Mouse (Mus musculus) c-Kit-positive CD71-negative TER-119-negative erythroid progenitor cells, embryonic 14.5 days (primary cell): ENCODE data around the gene Ttf2.

ENCODE experiments used
- DNase-seq: peaks from one replicate; pipeline ENCODE4 v3.0.0-alpha.2; 2013; ENCODE audit warnings: low read depth

Gene Ttf2

DNA sequence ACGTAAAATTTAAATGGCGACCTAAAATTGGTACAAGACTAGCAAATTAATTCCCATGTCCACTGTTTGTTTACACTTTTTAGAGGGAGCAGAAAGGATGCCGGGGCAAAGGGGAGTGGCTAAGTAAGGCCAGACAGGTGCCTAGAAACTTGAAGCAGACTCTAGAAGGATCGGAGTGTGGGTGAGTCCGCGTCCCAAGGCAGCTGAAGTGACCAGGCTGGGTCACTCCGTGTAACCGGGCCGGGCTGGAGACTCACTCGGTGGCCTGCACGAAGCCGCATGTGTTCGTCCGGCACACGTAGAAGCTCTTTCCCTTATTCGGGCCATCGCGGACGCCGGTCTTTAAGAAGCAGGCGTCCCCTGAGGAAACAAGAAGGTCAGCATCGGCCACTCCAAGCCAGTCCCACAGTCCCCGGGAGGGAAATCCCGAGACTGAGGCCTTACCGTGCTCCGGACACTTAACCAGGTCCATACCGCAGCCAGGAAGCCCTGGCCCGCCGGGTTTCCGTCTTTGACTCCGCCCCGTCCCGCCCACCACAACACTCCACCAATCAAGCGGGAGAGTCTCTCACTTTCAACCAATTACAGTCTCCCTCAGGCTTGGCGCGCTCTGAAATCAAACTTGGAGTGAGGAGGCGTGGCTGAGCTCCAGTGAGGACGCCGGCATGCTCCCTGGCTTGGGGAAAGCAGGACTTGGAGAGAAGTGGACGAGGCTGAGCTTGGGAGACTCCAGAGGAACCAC, at the start of gene Ttf2:
Gene Ttf2 (minus strand): TSS at position 488 of the 742 bp plus-strand sequence.
- peak; percentile 87 for DNase-seq

GRCm38 (mm10) chr3:101018494-101018893, 49.0 kb upstream of the Ttf2 start:
- DNase-seq = no peak

DNA sequence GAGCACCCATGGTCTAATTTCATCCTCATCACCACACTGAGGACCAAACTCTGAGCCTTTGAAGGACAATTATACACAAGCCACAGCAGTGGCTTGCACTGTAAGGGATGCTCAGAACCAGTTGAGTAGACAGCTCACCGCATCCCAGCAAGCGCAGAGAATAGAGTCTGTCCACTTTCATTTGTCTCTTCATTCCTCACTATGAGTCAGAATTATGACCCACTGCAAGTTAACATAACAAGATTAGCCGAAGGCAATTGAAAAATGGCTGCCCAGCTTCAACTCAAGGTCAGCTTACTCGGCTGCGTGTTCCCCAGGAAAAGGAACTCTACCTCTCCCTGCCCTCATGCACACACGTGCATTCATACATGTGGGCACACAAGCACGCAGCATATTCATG, 46.6 kb upstream of the Ttf2 start:
- no peak for DNase-seq

DNA sequence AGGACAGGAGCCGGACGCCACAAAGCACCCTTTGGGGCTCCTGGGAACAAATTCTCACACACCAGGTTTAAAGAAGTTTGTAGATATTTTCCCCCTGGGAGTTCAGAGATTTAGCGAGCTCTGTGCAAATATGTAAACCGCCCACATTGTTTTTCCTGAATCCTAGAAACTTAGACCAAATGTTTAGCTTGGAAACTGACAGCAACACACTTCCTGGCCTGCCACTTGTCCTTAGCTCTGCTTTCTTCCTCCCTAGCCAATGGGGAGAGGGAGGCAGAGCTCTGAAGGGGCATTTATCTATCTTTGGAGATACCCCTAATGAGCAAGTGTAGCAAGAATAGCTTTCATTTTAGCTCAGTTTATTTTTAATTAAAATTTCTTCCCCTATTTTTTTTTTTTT, 45.8 kb upstream of the Ttf2 start:
- no peak for DNase-seq

DNA sequence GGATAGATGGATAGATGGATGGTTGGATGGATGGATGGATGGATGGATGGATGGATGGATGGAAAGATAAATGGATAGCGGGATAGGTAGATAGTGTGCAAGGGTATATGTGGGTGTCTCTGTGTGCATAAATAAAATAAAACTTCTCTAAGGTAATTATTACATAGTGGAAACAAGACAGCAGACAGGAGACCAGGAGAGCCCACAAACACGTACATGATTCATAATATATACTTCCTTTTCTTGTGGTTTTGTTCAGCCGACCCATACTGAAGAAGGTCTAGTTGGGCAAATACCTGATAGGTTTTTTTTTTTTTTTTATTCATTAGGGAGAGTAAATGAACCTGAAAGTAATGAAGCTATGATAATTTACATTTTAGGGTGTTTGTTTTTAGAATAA, 44.1 kb upstream of the Ttf2 start:
- DNase-seq = no peak

DNA sequence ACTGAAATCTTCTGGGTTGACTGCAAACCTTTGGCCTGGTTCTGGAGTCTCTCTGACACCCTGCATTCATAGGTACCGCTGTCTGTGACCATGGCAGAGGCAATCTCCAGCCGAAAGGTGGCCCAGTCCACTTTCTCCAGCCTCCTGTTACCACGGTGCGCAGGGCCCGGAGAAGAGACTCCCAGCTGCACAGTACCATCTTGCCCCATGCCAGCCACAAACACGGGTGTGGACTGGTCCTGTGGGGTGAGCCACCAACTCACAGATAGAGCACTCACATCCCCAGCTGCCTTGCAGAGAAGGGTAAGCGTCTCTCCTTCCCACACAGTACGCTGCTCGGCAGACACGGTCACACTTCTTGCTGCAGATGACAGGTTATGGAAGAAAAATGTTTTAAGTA, 43.5 kb upstream of the Ttf2 start:
- DNase-seq = no peak

DNA sequence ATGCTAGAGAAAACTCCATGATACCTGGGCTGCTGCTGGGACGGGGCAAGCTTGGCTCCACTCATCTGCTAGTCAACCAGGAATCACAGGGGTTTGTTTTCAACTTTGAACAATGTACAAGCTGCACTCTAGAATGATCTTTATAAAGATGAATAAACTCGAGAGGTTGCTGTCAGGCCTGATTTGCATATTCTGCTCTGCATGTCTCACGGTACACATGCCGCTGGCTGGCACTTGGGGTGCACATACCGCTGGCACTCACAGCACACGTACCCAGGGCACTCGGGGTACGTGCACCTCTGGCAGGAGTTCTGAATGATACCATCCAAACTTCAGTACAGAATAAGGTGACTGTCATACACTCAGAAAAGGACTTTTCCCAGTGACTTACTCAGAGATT, 43.1 kb upstream of the Ttf2 start:
- no peak for DNase-seq

DNA sequence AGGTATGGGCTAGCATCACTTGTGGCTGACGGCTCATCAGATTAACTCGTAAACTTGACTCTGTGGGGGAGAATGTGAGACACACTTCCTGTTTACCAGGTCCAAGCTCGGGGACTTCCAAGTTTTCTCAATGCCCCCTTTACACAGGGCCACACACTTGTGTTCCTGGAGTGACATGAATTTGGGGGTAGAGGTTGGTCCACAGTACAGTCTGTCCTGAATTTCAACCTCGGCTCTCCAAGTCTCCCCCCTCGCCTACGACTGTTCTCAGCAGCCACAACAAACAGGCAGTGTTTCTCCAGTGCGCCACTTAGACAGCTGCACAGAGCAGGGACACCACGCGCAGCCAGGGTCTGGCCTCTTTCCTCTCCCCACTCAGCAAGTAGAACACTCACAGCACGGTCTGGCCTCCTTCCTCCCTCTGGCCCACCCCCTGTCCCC, 42.7 kb upstream of the Ttf2 start:
- no peak for DNase-seq

GRCm38 (mm10) chr3:101011203-101011600, 41.7 kb upstream of the Ttf2 start:
- no peak for DNase-seq

DNA sequence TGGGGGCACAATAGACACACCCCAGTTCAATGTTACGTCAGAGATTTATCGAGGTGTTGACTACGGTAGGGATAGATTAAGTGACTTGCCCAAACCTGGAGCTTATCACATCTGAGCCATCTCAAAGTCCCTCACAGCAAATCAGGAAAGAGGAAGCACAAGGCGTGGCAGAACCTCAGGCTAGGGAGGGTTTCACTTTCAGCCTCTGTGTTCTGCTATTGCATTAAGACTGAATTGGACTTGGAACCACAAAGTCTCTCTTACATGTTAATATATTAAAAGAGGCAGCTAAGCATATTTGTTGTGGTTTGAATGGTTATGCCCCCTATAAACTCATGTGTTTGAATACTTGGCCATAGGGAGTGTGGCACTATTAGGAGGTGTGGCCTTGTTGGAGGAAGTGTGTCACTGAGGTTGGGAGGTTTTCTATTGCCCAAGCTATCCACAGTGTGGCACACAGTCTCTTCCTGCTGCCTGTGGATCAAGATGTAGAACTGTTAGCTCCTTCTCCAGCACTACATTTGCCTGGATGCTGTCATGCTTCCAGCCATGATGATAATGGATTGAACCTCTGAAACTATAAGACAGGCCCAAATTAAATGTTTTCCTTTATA, 41.2 kb upstream of the Ttf2 start:
- peak; percentile 32 for DNase-seq

GRCm38 (mm10) chr3:101007112-101007782, 37.8 kb upstream of the Ttf2 start:
- DNase-seq = no peak

GRCm38 (mm10) chr3:101005392-101005791, 35.9 kb upstream of the Ttf2 start:
- no peak for DNase-seq

- no peak for DNase-seq
Observed at GRCm38 (mm10) chr3:101003575-101004356, 34.3 kb upstream of the Ttf2 start.

DNA sequence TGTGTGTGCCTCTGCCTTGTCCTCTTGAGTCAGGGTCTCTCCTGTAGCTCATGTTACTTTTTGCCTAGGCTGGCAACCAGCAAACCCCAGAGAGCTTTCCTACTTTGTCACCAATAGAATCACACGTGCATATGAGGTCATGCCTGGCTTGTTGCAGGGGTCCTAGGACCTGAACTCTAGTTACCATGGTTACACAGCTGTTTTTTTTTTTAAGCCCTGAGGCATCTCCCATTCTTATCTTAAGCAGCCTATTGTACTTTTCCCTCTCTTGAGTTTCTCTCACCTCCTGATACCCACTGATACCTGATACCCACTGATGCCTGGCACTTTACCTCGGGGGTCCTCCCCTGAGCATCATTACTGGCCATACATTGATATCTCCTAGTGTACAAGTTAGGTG, 30.3 kb upstream of the Ttf2 start:
- no peak for DNase-seq

GRCm38 (mm10) chr3:100998904-100999340, 29.5 kb upstream of the Ttf2 start:
- peak; percentile 58 for DNase-seq

DNA sequence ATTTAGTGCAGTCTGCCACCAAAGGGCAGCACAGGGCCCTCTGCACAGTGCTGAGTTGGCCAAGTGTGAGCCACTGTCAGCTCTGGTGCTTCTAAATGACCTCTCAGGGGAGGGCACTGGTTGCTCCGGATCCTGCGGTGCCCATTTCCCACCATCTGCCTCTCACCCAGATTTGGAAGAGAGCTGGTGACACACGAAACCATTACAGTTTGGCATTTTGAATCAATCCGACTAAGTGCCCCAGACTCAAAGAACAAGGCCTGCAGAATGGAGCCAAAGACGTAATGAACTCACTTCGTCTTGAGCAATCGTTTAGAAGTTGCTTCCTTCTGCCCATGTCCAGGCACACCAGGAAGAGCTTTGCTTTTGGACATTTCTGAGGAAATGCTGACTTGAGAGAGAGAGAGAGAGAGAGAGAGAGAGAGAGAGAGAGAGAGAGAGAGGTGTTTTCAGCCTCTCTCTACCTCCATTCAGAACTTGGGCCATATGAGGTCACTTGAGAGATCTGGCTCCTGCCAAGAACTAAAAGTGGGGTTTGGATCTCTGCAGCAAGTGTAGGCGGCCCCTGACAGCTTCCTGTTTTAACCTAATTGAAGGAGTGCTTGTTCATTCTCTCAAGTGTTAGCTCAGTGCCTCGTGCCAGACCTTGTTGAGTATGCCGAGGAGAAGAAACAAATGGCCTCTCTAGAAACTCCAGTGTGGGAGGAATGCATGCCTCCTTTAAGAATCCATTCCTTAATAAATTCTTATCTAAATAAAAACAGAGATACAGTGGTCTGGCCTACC, 28.5 kb upstream of the Ttf2 start:
- DNase-seq = no peak

GRCm38 (mm10) chr3:100994252-100994651, 24.8 kb upstream of the Ttf2 start:
- DNase-seq = no peak

- DNase-seq = no peak
Observed at GRCm38 (mm10) chr3:100993718-100994117, 24.3 kb upstream of the Ttf2 start.

- DNase-seq = no peak
Observed at GRCm38 (mm10) chr3:100993158-100993557, 23.7 kb upstream of the Ttf2 start.

- DNase-seq = no peak
Observed at GRCm38 (mm10) chr3:100990231-100990630, 20.8 kb upstream of the Ttf2 start.

DNA sequence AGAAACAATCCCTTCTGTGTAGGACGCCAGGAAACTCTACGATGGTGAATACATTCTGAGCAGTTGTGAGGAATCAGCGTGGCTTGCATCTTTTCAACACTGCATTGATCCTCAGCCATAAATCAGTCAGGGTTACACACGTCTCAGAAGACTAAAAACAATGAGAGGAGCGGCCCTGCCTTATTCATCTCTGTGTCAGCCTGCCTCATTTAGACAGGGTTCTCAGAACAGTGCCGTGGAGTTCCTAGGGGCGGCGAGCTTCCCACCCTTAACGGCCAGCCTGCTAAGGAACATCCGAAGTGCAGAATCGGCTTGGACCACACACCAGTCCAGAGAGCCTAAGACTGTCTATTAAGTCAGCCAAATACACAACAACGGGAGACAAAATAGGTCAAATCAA, 20.0 kb upstream of the Ttf2 start:
- no peak for DNase-seq

- DNase-seq = no peak
Observed at GRCm38 (mm10) chr3:100979290-100979689, 9.8 kb upstream of the Ttf2 start.
